Mouse (Mus musculus) liver, adult 10 weeks (tissue): ENCODE measurements around the gene Tnfaip6. TPM values are rescaled to one million over a fixed set of nuclear protein-coding genes. Genes with fewer than 3 reads are reported as not detected.

Experiments used
- polyA plus RNA-seq: library from polyadenylated mRNA; stranded (reverse); fragments of 350-450 nt; fragmentation: Illumina TruSeq; extraction: RNeasy Lipid Tissue Mini Kit (QIAGEN cat#74804); gene quantifications from one replicate; pipeline ENCODE4 v1.2.3, GENCODE M21; 2014; ENCODE audit warnings: low read depth, low replicate concordance

Tnfaip6 gene
- polyA plus RNA-seq, result not detected

DNA sequence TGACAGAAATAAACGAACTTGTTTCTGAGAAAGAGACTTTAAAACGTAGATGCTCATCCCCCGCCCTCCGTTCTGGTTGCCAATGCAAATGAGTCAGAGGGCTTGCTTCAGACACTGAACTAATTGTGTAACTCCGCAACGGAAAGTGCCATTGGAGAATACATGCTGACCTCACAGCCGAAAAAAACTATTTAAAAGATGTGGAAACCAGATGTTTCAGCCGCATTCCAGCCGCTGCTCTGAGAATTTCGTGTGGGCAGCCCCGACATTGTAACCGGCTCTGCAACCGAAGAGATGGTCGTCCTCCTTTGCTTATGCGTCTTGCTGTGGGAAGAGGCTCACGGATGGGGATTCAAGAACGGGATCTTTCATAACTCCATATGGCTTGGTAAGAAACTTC is at the start of gene Tnfaip6:
Gene Tnfaip6, plus strand, starts transcription at position 128 of the 400 bp plus-strand sequence.

GRCm38 (mm10) chr2:52072491-52073140 is 34.8 kb downstream of the Tnfaip6 start, which contains the start of gene Rif1:
Gene Rif1, plus strand, starts transcription at chr2:52072832.

Other genes starting within 250 kb of the Tnfaip6 start
- gene Rbm43, start 102.8 kb upstream of the Tnfaip6 start, polyA plus RNA-seq, result 6.0 TPM
- 47.5 TPM for gene Nmi, start 64.5 kb upstream of the Tnfaip6 start, polyA plus RNA-seq
- 14.5 TPM for gene Rif1, start 34.8 kb downstream of the Tnfaip6 start, polyA plus RNA-seq